Mouse (Mus musculus) embryonic facial prominence, embryonic 13.5 days (tissue): ENCODE measurements around the gene Daglb. TPM values are rescaled to one million over a fixed set of nuclear protein-coding genes. Genes with fewer than 3 reads are reported as not detected.

Experiments
- ATAC-seq: fragments of 200-750 bp; cut with Nextera tagmentation; 2 replicates; pipeline ENCODE4 v1.8.0; 2017; ENCODE audit warnings: low read depth; ENCODE audit not compliant: insufficient number of reproducible peaks, insufficient read depth, low FRiP score, low TSS enrichment
- H3K27ac ChIP-seq: fragments of 300-500 bp; sonication (generic); 2 replicates; pipeline ENCODE4 v1.5.1; 2015; ENCODE audit warnings: moderate library complexity, mild to moderate bottlenecking, inconsistent platforms
- H3K27me3 ChIP-seq: fragments of 300-500 bp; sonication (generic); 2 replicates; pipeline ENCODE4 v1.6.1; 2015; ENCODE audit warnings: mild to moderate bottlenecking, inconsistent platforms
- H3K36me3 ChIP-seq: fragments of 300-500 bp; sonication (generic); 2 replicates; pipeline ENCODE4 v1.6.1; 2015; ENCODE audit warnings: mild to moderate bottlenecking, inconsistent platforms
- H3K4me1 ChIP-seq: fragments of 300-500 bp; sonication (generic); 2 replicates; pipeline ENCODE4 v1.6.1; 2015; ENCODE audit warnings: inconsistent platforms
- H3K4me2 ChIP-seq: fragments of 300-500 bp; sonication (generic); 2 replicates; pipeline ENCODE4 v1.6.1; 2015; ENCODE audit warnings: moderate library complexity, mild to moderate bottlenecking, inconsistent platforms
- H3K4me3 ChIP-seq: fragments of 300-500 bp; sonication (generic); 2 replicates; pipeline ENCODE4 v1.5.1; 2015; ENCODE audit warnings: mild to moderate bottlenecking, inconsistent platforms
- H3K9ac ChIP-seq: fragments of 300-500 bp; sonication (generic); 2 replicates; pipeline ENCODE4 v1.6.1; 2015; ENCODE audit warnings: mild to moderate bottlenecking, inconsistent platforms
- H3K9me3 ChIP-seq: fragments of 300-500 bp; sonication (generic); 2 replicates; pipeline ENCODE4 v1.6.1; 2016; ENCODE audit warnings: inconsistent platforms
- WGBS: fragments of 180-500 bp; shearing (Covaris S2); methylation state at CpG from one replicate; pipeline ENCODE4 v1.1.7; 2015; ENCODE audit warnings: mixed read lengths; 5-methylcytosine and 5-hydroxymethylcytosine counted together
- polyA plus RNA-seq: library from polyadenylated mRNA; unstranded; fragments of >200 nt; fragmentation: Nextera tagmentation; extraction: Ambion mirVana; gene quantifications from 2 replicates; pipeline ENCODE4 v1.2.1, GENCODE M21; 2015

The Daglb gene
- polyA plus RNA-seq, 1 experiment from 2014 or later, result 9.7 TPM

DNA sequence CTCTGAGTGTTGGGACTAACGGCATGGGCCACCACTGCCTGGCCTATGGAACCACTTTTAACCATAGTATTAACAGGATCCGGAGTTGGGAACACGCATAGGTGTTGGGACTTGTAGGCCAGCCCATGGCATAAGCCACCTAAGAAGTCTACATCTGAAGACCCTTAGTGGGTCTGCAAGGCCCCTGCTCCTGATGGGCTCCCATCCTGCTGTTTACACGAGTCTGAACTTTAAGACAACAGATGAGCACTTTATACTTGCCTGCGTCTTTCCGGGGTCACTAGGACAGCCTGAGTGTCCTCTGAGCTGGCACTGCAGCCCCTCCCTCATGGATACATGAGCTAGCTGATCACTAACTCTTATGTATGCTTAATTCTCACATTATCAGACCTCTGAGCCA is 39.4 kb downstream of the Daglb start:
- Histone ChIP-seq H3K9ac (no peak overlapping the region), H3K4me3 (no peak overlapping the region), H3K27me3 (no peaks in the 10 kb centered on the region), H3K27ac (no peak overlapping the region), H3K4me1 (peaks cover 14% of the 10 kb centered on the region), H3K9me3 (no peaks in the 10 kb centered on the region), H3K4me2 (no peak overlapping the region), H3K36me3 (peaks cover 51% of the 10 kb centered on the region)
- 94% methylated on average over 6 of the region's 6 CpGs for WGBS
- ATAC-seq, result no peak

DNA sequence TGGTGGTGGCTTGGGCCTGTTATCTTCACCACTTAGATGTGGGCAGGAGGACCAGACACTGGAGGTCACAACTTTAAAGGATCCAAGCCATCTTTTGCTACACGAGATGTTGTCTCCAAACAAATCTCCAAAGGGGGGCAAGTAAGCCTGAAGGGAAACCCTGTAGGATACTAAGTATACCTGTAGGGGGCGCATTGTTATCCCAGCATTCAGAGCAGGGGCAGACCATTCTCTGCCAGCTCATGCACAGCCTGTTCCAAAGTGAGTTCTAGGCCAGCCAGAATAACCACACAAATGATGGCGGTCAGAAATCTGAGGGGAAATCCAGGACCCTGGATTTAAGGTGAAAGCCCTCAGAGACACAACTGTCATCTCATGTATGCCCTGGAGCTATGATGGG is 40.1 kb downstream of the Daglb start:
- Histone ChIP-seq H3K4me3 (no peak overlapping the region), H3K27me3 (no peaks in the 10 kb centered on the region), H3K4me1 (peaks cover 21% of the 10 kb centered on the region), H3K27ac (no peak overlapping the region), H3K4me2 (no peak overlapping the region), H3K9me3 (no peaks in the 10 kb centered on the region), H3K9ac (no peak overlapping the region), H3K36me3 (peaks cover 58% of the 10 kb centered on the region)
- no peak for ATAC-seq
- 73% methylated on average over 3 of the region's 3 CpGs for WGBS

DNA sequence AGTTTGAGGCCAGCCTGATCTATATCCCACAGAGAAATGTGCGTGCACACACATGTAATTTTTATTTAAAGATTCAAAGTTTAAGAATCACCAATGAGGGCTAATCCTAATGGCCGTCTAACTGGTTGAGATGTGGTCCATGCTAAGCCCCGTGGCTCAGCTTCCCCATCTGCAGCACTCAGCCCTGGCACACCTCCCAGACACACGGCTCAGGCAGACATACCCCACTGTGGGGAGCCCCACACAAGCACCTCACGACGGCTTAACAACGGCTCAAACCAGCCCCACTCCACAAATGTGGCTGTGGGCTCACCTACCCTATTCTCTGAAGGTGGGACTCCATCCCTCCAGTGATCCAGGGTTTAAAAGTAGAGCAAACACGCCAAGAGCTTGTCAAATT is 40.7 kb downstream of the Daglb start:
- Histone ChIP-seq H3K27ac (no peak overlapping the region), H3K4me3 (no peak overlapping the region), H3K9ac (no peak overlapping the region), H3K4me2 (no peak overlapping the region), H3K9me3 (no peaks in the 10 kb centered on the region), H3K36me3 (peaks cover 59% of the 10 kb centered on the region), H3K27me3 (no peaks in the 10 kb centered on the region), H3K4me1 (peaks cover 26% of the 10 kb centered on the region)
- ATAC-seq, result no peak
- WGBS, result 81% methylated on average over 8 of the region's 8 CpGs

- Histone ChIP-seq H3K27ac (no peak overlapping the region), H3K9ac (no peak overlapping the region), H3K27me3 (no peaks in the 10 kb centered on the region), H3K36me3 (peaks cover 59% of the 10 kb centered on the region), H3K4me3 (no peak overlapping the region), H3K4me2 (no peak overlapping the region), H3K4me1 (peaks cover 27% of the 10 kb centered on the region), H3K9me3 (no peaks in the 10 kb centered on the region)
- WGBS, result 85% methylated on average over 7 of the region's 7 CpGs
- ATAC-seq, result no peak
Observed at GRCm38 (mm10) chr5:143505545-143505944, 41.2 kb downstream of the Daglb start.

GRCm38 (mm10) chr5:143509294-143509693 is 44.9 kb downstream of the Daglb start:
- no peak overlapping the region for H3K4me3 ChIP-seq
- H3K9ac ChIP-seq, result no peak overlapping the region; the same call in 1 of the 2 replicates
- no peaks in the 10 kb centered on the region for H3K27me3 ChIP-seq
- H3K4me2 ChIP-seq, result no peak overlapping the region
- 74% methylated on average over 9 of the region's 9 CpGs for WGBS
- no peaks in the 10 kb centered on the region for H3K9me3 ChIP-seq
- no peak for ATAC-seq
- peaks cover 32% of the 10 kb centered on the region for H3K4me1 ChIP-seq
- H3K36me3 ChIP-seq, result peaks cover 70% of the 10 kb centered on the region
- H3K27ac ChIP-seq, result peak overlapping the region; percentile 4

- H3K4me3 ChIP-seq, result no peak overlapping the region
- H3K4me2 ChIP-seq, result no peak overlapping the region
- H3K27me3 ChIP-seq, result no peaks in the 10 kb centered on the region
- H3K9ac ChIP-seq, result no peak overlapping the region
- 73% methylated on average over 11 of the region's 11 CpGs for WGBS
- no peak for ATAC-seq
- peaks cover 70% of the 10 kb centered on the region for H3K36me3 ChIP-seq
- H3K9me3 ChIP-seq, result no peaks in the 10 kb centered on the region
- H3K27ac ChIP-seq, result peak overlapping the region; percentile 4; the same call in 1 of the 2 replicates
- H3K4me1 ChIP-seq, result peaks cover 32% of the 10 kb centered on the region
Observed at GRCm38 (mm10) chr5:143509737-143510136, 45.4 kb downstream of the Daglb start.

- Histone ChIP-seq H3K4me1 (peaks cover 32% of the 10 kb centered on the region), H3K27ac (no peak overlapping the region), H3K9ac (no peak overlapping the region), H3K9me3 (no peaks in the 10 kb centered on the region), H3K27me3 (no peaks in the 10 kb centered on the region), H3K36me3 (peaks cover 77% of the 10 kb centered on the region), H3K4me3 (no peak overlapping the region), H3K4me2 (no peak overlapping the region)
- ATAC-seq, result no peak
- whole genome bisulfite sequencing, result 83% methylated on average over 4 of the region's 4 CpGs
Observed at GRCm38 (mm10) chr5:143511577-143511976, 47.2 kb downstream of the Daglb start.

DNA sequence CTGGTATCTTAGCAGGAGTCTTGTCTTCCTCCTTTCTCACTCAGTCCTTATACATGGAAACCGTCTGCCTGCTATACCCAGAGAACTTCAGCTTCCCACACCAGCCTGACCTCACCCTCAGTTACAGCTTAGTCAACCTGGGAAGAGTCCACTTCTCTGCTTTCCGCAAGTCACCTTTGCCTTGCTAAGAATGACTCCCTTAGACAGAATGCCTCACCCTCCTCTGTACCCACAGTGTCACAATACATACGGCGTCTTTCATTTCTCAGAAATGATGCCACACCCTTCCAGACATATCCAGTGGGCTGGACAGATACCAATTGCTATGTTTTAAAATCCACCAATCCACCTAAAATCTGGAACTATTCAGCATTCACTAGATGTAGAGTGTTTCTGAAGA is 47.9 kb downstream of the Daglb start:
- H3K27me3 ChIP-seq, result no peaks in the 10 kb centered on the region
- no peaks in the 10 kb centered on the region for H3K9me3 ChIP-seq
- H3K4me2 ChIP-seq, result no peak overlapping the region
- H3K9ac ChIP-seq, result no peak overlapping the region
- ATAC-seq, result no peak
- no peak overlapping the region for H3K4me3 ChIP-seq
- peaks cover 33% of the 10 kb centered on the region for H3K4me1 ChIP-seq
- 86% methylated on average over 4 of the region's 4 CpGs for WGBS
- no peak overlapping the region for H3K27ac ChIP-seq
- peaks cover 76% of the 10 kb centered on the region for H3K36me3 ChIP-seq

GRCm38 (mm10) chr5:143514878-143515277 is 50.5 kb downstream of the Daglb start:
- Histone ChIP-seq H3K9ac (no peak overlapping the region), H3K9me3 (no peaks in the 10 kb centered on the region)
- WGBS, result 92% methylated on average over 5 of the region's 5 CpGs

GRCm38 (mm10) chr5:143517005-143517404 is 52.6 kb downstream of the Daglb start:
- Histone ChIP-seq H3K9me3 (no peaks in the 10 kb centered on the region), H3K4me1 (peaks cover 28% of the 10 kb centered on the region), H3K27ac (peak overlapping the region; percentile 28; the same call in 1 of the 2 replicates), H3K9ac (no peak overlapping the region), H3K27me3 (no peaks in the 10 kb centered on the region), H3K36me3 (peaks cover 55% of the 10 kb centered on the region), H3K4me3 (no peak overlapping the region), H3K4me2 (no peak overlapping the region)
- 88% methylated on average over 11 of the region's 11 CpGs for WGBS
- no peak for ATAC-seq

More at GRCm38 (mm10) chr5:143514878-143515277, 50.5 kb downstream of the Daglb start:
- H3K4me3 ChIP-seq, result no peak overlapping the region
- peaks cover 70% of the 10 kb centered on the region for H3K36me3 ChIP-seq
- H3K27me3 ChIP-seq, result no peaks in the 10 kb centered on the region
- peaks cover 29% of the 10 kb centered on the region for H3K4me1 ChIP-seq
- no peak overlapping the region for H3K27ac ChIP-seq
- no peak for ATAC-seq
- H3K4me2 ChIP-seq, result no peak overlapping the region

- Histone ChIP-seq H3K36me3 (peaks cover 51% of the 10 kb centered on the region), H3K4me1 (peaks cover 28% of the 10 kb centered on the region), H3K27ac (peak overlapping the region; percentile 28; the same call in 1 of the 2 replicates), H3K27me3 (no peaks in the 10 kb centered on the region), H3K9ac (no peak overlapping the region), H3K4me2 (no peak overlapping the region), H3K4me3 (no peak overlapping the region), H3K9me3 (no peaks in the 10 kb centered on the region)
- ATAC-seq, result no peak
- 62% methylated on average over 6 of the region's 6 CpGs for WGBS
Observed at GRCm38 (mm10) chr5:143517436-143517835, 53.1 kb downstream of the Daglb start.

DNA sequence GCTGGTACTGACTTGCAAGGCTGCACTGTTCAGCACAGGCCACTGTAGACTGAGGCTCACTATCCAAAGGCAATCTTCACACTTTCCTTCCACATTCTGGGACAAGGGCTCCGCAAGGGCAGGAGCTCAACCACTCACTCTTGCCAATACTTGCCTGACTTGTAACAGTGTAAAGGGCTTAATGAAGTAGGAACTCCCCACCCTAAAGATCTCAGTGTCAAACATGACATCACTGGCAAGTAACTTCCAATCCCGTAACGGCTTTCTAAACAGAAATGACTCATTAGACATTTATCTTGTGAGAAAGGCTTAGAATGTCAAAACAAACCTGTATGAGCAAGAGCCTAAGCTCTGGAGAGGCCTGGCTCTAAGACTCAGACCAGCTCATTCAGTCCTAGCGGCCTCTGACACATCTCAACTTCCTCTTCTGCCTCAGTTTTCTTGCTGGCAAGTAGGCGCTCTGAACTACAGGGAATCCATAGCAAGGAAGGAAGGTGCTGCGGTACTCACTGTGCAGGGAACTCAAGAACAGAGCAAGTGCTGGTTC is 53.7 kb downstream of the Daglb start:
- Histone ChIP-seq H3K27ac (peak overlapping the region; percentile 28; the same call in 1 of the 2 replicates), H3K9me3 (no peaks in the 10 kb centered on the region), H3K9ac (peak overlapping the region; percentile 44; the same call in 1 of the 2 replicates), H3K4me2 (no peak overlapping the region; the same call in 1 of the 2 replicates), H3K36me3 (peaks cover 46% of the 10 kb centered on the region), H3K4me3 (no peak overlapping the region), H3K27me3 (no peaks in the 10 kb centered on the region), H3K4me1 (peaks cover 28% of the 10 kb centered on the region)
- WGBS, result 77% methylated on average over 6 of the region's 6 CpGs
- no peak for ATAC-seq
